Mouse (Mus musculus): ENCODE data around the gene Dmac2. TPM values are rescaled to one million over a fixed set of nuclear protein-coding genes. Genes with fewer than 3 reads are reported as not detected.
A peak's percentile ranks its signal among the peaks of the same experiment; 100 is the strongest.
"Not testable (repeated sequence)": the region's sequence is repeated elsewhere in the genome, so short reads cannot be mapped to it uniquely, and the experiment has no call there.

Dmac2 gene
- 10 to 100 TPM; 20.1 to 23.1 TPM for total RNA-seq (2021)
- long read RNA-seq, experiment 1, transcript Dmac2-201 (6 exons, 1,465 nt) = major isoform, 13 of 21 reads
- long read RNA-seq, experiment 1, partial matches to known transcripts = 3 of 21 reads
- long read RNA-seq, experiment 1, other reads (novel, unspliced or antisense) = 2 of 21 reads
- long read RNA-seq, experiment 2, transcript Dmac2-201 (6 exons, 1,465 nt) = major isoform, 22 of 26 reads
- long read RNA-seq, experiment 2, partial matches to known transcripts = 2 of 26 reads
- long read RNA-seq, experiment 2, other reads (novel, unspliced or antisense) = 2 of 26 reads

DNA sequence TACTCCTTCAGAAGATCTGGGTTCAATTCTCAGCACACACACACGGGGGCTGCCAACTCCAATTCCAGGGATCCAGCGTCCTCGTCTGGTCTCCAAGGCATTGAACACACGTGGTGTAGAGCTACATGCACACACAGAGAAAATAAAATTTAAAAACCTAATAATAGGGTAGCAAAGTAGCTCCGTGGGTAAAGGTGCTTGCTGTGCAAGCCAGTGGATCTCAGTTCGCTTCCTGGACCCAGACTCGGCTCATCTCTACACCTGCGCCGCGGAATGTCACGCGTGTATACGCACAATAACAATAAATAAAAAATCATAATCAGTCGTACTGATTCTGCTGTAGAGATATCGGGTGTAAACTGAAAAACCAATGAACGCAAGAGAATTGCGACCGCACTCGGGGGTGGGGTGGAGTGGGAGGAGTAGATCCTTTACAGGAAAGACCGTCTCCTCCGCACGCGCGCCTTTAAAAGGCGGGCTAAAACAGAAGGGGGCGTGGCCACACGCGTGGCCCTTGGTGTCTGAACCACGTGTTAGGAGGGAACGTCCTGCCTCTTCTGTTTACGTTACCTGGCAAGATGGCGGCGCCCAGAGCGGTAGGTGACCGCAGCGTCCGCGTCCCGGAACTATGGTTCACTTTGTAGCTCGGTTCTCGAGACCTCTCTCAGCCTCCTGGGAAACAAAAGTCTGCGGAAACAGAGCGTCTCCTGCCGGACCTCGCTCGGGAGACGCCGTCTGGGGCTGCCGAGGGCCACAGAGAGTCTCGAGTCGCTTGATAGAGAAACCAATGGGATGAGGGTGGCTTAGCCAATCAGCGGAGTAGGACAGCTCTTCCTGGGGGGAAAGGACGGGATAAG lies at the start of gene Dmac2:
Gene Dmac2 (plus strand): TSS at position 550 of the 857 bp plus-strand sequence.
- DNase-seq (ENCODE audit: low spot score in 2 of 2) = peak; percentile 72 to 87

DNA sequence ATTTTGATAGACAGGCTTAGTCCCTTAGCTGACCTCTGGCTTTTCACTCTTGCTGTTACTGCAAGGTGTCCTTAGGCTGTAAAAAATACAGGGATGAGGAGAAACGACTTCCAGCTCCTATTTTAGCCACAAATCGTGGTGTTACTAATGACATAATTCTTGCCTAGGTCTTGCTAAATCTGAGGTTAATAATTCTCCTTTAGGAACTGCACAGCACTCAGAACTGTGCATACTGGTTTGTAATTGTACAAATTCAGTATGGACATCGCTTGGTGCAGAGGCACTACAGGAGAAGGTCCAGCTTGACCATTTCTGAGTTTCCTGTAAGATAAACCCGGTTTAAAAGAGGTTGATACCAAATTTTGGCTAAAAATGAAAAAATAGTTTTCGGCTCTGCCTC lies 45.4 kb upstream of the Dmac2 start:
- not testable (repeated sequence) for DNase-seq (ENCODE audit: low spot score in 2 of 2)

GRCm38 (mm10) chr7:25575105-25575504 lies 44.1 kb upstream of the Dmac2 start:
- no peak for DNase-seq (ENCODE audit: low spot score in 2 of 2)

- DNase-seq (ENCODE audit: low spot score in 2 of 2) = no peak
These were observed 43.3 kb upstream of the Dmac2 start for GRCm38 (mm10) chr7:25575870-25576269.

DNA sequence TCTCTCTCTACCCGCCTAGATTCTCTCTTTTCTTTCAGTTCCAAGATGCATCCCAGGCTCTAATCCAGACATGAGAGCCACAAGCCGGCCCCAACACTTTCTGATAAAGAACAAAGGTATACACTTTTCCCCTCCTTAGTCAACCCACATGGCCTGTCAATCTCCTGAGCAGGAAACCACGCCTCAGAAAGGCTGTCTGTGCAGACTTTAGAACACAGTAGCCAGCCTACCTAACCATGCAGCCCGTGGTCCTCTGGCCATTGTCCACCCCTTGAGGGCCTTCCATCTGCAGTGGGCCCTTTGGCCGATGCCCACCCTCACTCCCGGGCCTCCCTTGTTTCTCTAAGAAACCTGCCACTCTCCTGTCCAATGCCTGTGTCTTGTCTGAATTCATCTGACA lies 42.9 kb upstream of the Dmac2 start:
- not testable (repeated sequence) for DNase-seq (ENCODE audit: low spot score in 2 of 2)

DNA sequence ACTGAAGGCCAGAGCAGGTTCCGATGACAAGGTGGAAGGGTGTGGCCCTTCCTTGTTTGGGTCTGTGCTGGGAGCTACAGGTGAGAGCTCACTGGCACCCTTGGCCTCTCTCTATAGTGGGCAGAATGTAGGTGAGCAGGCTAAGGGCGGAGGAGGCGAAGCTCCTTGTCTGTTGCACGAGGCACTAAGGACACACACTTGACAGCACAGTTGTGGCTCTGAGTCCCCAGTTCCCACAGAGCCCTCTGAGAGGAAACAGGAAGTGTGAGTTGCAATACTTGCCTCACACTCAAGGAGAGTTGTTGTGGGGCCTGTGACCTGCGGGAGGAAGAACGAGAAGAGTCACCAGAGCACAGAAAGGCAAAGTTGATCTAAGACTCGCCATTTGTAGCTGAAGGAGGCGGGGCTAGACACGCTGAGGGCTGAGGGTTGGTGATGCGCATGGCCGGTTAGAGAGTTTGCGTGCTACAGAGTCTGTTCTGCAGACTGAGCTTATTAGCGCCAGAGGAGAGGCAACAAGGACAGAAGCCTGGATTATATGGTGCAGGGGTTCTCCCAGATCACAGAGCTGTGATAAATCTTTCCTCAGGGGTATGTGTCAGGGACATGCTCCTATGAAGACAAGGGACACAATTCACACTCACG lies 42.3 kb upstream of the Dmac2 start:
- not testable (repeated sequence) for DNase-seq (ENCODE audit: low spot score in 2 of 2)

DNA sequence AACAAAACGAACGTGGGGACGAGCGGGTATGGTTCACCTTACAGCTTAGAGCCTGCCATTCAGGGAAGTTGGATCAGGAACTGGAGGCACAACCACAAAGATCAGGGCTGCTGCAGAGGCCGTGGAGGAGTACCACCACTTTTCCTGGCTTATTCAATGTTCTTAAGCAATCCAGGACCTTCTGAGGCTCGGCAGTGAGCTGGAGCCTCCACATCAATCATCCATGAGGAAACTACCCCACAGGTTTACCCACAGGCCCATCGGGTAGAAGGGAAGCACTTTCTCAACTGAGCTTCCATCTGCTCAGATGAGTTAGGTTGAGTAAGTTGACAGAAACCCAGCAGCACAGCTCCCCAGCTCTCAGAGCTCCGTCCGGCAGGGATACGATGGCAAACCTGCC lies 39.8 kb upstream of the Dmac2 start:
- no peak for DNase-seq (ENCODE audit: low spot score in 2 of 2)

GRCm38 (mm10) chr7:25582301-25582810 lies 36.9 kb upstream of the Dmac2 start:
- DNase-seq (ENCODE audit: low spot score in 2 of 2) = no peak

GRCm38 (mm10) chr7:25584651-25585050 lies 34.6 kb upstream of the Dmac2 start:
- no peak for DNase-seq (ENCODE audit: low spot score in 2 of 2)

- no peak for DNase-seq (ENCODE audit: low spot score in 2 of 2)
These were observed 33.6 kb upstream of the Dmac2 start for GRCm38 (mm10) chr7:25585351-25586204.

DNA sequence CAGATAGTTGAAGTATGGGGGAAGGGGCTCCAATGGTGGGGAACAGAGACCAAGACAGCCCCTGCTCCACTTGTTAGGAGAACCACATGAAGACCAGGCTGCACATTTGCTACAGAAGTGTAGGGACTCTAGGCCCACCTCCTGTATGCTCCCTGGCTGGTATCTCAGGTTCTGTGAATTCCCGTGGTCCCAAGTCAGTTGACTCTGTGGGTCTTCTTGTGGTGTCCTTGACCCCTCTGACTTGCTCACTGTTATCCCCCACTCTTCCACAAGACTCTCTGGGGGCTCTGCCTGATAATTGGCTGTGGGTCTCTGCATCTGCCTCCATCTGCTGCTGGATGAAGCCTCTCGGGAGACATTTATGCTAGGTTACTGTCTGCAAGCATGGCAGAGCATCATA lies 28.0 kb upstream of the Dmac2 start:
- no peak for DNase-seq (ENCODE audit: low spot score in 2 of 2)

GRCm38 (mm10) chr7:25593859-25594258 lies 25.4 kb upstream of the Dmac2 start:
- no peak for DNase-seq (ENCODE audit: low spot score in 2 of 2)

DNA sequence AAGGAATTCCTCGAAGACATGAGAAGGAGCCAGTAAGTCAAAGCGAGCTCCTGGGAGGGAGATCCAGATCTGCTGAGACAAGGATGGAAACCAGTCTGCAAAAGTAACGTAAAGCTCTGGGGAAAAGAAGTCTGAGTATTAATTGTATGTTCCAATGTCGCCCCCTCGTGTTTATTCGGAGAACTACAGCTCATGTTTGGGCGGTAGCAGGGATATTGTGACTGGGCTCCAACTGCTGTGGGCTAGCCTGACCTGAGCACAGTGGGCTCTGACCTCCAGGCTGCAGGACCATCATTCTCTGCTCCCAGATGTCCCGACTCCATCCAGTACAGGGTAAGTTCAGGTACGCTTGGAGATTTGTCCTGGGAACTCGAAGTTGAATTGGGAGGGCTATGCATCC lies 19.6 kb upstream of the Dmac2 start:
- peak in 1 of 2 experiments; percentile 60 for DNase-seq (ENCODE audit: low spot score in 2 of 2)

- DNase-seq (ENCODE audit: low spot score in 2 of 2) = no peak
These were observed 18.5 kb upstream of the Dmac2 start for GRCm38 (mm10) chr7:25600666-25601065.

DNA sequence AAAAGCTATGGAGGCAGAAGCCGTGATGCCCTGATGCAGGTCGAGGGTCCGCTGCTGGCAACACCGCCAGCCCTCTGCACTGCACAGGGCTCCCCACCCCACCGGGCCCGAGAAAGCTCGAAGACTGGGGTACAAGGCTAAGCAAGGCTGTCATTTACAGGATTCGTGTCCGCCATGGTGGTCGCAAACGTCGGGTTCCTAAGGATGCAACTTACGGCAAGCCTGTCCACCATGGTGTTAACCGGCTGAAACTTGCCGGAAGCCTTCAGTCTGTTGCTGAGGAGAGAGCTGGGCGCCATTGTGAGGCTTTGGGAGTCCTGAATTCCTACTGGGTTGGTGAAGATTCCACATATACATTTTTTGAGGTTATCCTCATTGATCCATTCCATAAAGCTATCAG lies 17.9 kb upstream of the Dmac2 start:
- no peak for DNase-seq (ENCODE audit: low spot score in 2 of 2)

- DNase-seq (ENCODE audit: low spot score in 2 of 2) = no peak
These were observed 12.6 kb upstream of the Dmac2 start for GRCm38 (mm10) chr7:25606625-25607063.

GRCm38 (mm10) chr7:25607196-25607595 lies 12.0 kb upstream of the Dmac2 start:
- DNase-seq (ENCODE audit: low spot score in 2 of 2) = no peak

- DNase-seq (ENCODE audit: low spot score in 2 of 2) = no peak
These were observed 9.2 kb upstream of the Dmac2 start for GRCm38 (mm10) chr7:25610056-25610455.

DNA sequence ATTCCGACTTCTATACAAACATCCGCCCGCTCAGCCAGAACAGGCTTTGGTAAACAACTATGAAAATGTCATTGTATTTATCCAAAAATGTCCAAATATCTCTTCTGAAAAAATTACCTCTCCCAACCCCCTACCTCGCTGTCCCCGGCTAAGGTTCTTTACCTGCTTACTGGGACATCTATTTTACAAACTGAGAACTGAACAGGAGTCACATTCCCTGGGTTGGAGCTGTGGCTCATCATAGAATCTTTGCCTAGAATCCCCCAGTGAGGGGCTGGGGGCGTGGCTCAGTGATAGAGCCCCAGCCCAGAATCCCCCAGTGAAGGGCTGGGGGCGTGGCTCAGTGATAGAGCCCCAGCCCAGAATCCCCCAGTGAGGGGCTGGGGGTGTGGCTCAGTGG lies 7.7 kb upstream of the Dmac2 start:
- DNase-seq (ENCODE audit: low spot score in 2 of 2) = no peak

GRCm38 (mm10) chr7:25614086-25614485 lies 5.1 kb upstream of the Dmac2 start:
- no peak for DNase-seq (ENCODE audit: low spot score in 2 of 2)

Data from gastrocnemius, postnatal 4 days (tissue).